Comparison of ENCODE assay signal across 16 mouse cellular contexts in the genomic region with DNA sequence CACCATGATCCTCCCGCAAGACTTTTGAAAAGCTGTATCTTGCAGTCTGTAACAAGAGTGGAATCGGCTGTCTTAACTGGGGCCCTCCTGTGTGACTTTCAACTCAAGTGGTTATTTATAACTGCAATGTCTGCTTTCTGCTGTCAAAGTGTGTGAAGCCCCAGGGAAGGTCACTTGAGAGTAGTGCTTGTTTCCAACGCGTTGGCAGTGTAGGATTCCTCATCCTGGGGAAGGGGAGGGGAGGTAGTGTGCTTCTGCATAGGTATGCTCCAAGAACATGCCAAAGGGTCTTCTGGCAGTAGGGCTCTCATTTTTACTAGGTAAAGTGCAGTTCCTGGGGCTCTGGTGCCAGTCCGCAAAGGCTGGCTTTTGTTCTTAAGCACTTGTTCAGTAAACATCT. TPM values are rescaled to one million over a fixed set of nuclear protein-coding genes. Genes with fewer than 3 reads are reported as not detected.
A peak's percentile ranks its signal among the peaks of the same experiment; 100 is the strongest.
DNase-seq lines count a peak whose midpoint lies in the region; ATAC-seq lines count a peak whose summit lies in the region.
"Had no signal": no experiment of that assay in that cellular context is flagged by ENCODE, and none has a peak within 500 bp of the region (broad histone marks: within the 10 kb centered on the region; RNA-seq: fewer than 3 reads in every experiment).

No protein-coding gene starts in this region.

- H3K27me3 ChIP-seq in embryonic facial prominence, embryonic 15.5 days: no peaks in the 10 kb centered on the region
- no peaks in the 10 kb centered on the region for H3K27me3 ChIP-seq in heart, embryonic 12.5 days (replicated peaks)
- no peaks in the 10 kb centered on the region for H3K27me3 ChIP-seq in limb, embryonic 10.5 days (ENCODE audit: low read depth, poor library complexity, severe bottlenecking)
- H3K27me3 ChIP-seq: forebrain, embryonic 12.5 days; hindbrain, embryonic 12.5 days had no signal

- H3K9ac ChIP-seq in embryonic facial prominence, embryonic 15.5 days: no peak overlapping the region
- no peak overlapping the region for H3K9ac ChIP-seq in heart, embryonic 12.5 days
- H3K9ac ChIP-seq: forebrain, embryonic 12.5 days; hindbrain, embryonic 12.5 days had no signal

- H3K4me3 ChIP-seq in embryonic facial prominence, embryonic 15.5 days (replicated peaks): no peak overlapping the region
- no peak overlapping the region for H3K4me3 ChIP-seq in heart, embryonic 12.5 days
- no peak overlapping the region for H3K4me3 ChIP-seq in limb, embryonic 10.5 days
- H3K4me3 ChIP-seq: forebrain, embryonic 12.5 days; hindbrain, embryonic 12.5 days had no signal

- H3K4me2 ChIP-seq in embryonic facial prominence, embryonic 15.5 days (replicated peaks): no peak overlapping the region
- peak overlapping the region; percentile 28 for H3K4me2 ChIP-seq in heart, embryonic 12.5 days
- H3K4me2 ChIP-seq: forebrain, embryonic 12.5 days; hindbrain, embryonic 12.5 days; liver, embryonic 11.5 days; midbrain, embryonic 11.5 days had no signal

- no peaks in the 10 kb centered on the region for H3K36me3 ChIP-seq in embryonic facial prominence, embryonic 15.5 days
- no peaks in the 10 kb centered on the region for H3K36me3 ChIP-seq in heart, embryonic 12.5 days
- H3K36me3 ChIP-seq in limb, embryonic 10.5 days: no peaks in the 10 kb centered on the region
- H3K36me3 ChIP-seq: forebrain, embryonic 12.5 days; G1E; hindbrain, embryonic 12.5 days had no signal

- H3K4me1 ChIP-seq in embryonic facial prominence, embryonic 15.5 days: peaks cover 15% of the 10 kb centered on the region
- H3K4me1 ChIP-seq in heart, embryonic 12.5 days (replicated peaks): peaks cover 38% of the 10 kb centered on the region
- H3K4me1 ChIP-seq in limb, embryonic 10.5 days: peaks cover 27% of the 10 kb centered on the region

- WGBS in embryonic facial prominence, embryonic 15.5 days: 44% methylated on average over 5 of the region's 5 CpGs
- 36% methylated on average over 5 of the region's 5 CpGs for WGBS in heart, embryonic 12.5 days
- 78% methylated on average over 5 of the region's 5 CpGs for WGBS in limb, embryonic 10.5 days

- ATAC-seq in embryonic facial prominence, embryonic 15.5 days (ENCODE audit: insufficient number of reproducible peaks, low FRiP score, low TSS enrichment, low read depth): no peak
- 0 out of 2 replicates have a peak, but pooled peaks have one; percentile 45 for ATAC-seq in heart, embryonic 12.5 days (ENCODE audit: insufficient number of reproducible peaks, low FRiP score)

- peak overlapping the region; percentile 22; the same call in 1 of the 2 replicates for H3K27ac ChIP-seq in embryonic facial prominence, embryonic 15.5 days (replicated peaks)
- H3K27ac ChIP-seq in heart, embryonic 12.5 days (ENCODE audit: poor library complexity, severe bottlenecking): peak overlapping the region; percentile 81
- 0 out of 2 replicates have a peak overlapping the region, but pooled peaks have one; percentile 2 for H3K27ac ChIP-seq in limb, embryonic 10.5 days
- H3K27ac ChIP-seq: forebrain, embryonic 12.5 days; hindbrain, embryonic 12.5 days; kidney, postnatal 0 days had no signal

- DNase-seq in kidney, adult 11 months: peak; percentile 39
- no peak for DNase-seq in kidney, postnatal 10 days
- DNase-seq in limb, embryonic 10.5 days (ENCODE audit: low spot score): no peak
- DNase-seq in ovary, postnatal 14 days (ENCODE audit: low spot score): no peak
- no peak for DNase-seq in frontal cortex, postnatal 14 days (ENCODE audit: low spot score in 2 of 2)
- DNase-seq: adrenal gland, postnatal 14 days; cerebellum, postnatal 14 days; lung, postnatal 10 days had no signal

- H3K9me3 ChIP-seq in embryonic facial prominence, embryonic 15.5 days (replicated peaks): no peaks in the 10 kb centered on the region
- H3K9me3 ChIP-seq in heart, embryonic 12.5 days (replicated peaks): no peaks in the 10 kb centered on the region
- no peaks in the 10 kb centered on the region for H3K9me3 ChIP-seq in limb, embryonic 10.5 days (replicated peaks)
- H3K9me3 ChIP-seq: forebrain, embryonic 12.5 days; G1E; hindbrain, embryonic 12.5 days had no signal

RNA-seq across cellular contexts. Expression of gene Tln2, which starts 29.9 kb away (rescaled TPM):
- polyA plus RNA-seq in embryonic facial prominence, embryonic 15.5 days (2015; fragmentation: Nextera tagmentation; extraction: Ambion mirVana): 33.9 and 37.2 TPM in 2 replicates
- polyA plus RNA-seq in heart, embryonic 12.5 days (2016; fragmentation: Nextera tagmentation; extraction: Ambion mirVana): 57.3 and 58.9 TPM in 2 replicates
- polyA plus RNA-seq in limb, embryonic 10.5 days (2016; fragmentation: Nextera tagmentation; extraction: Ambion mirVana): 40.2 and 41.5 TPM in 2 replicates

Comparison
In these comparisons a context has a peak if more than half of its experiments do, and no peak if none do; other contexts are left out.
1. H3K27ac ChIP-seq: peak in every context shown above with its lines; median percentile 81 in heart, embryonic 12.5 days; 22 in embryonic facial prominence, embryonic 15.5 days; 2 in limb, embryonic 10.5 days.